Mouse (Mus musculus) bone marrow, adult 2 months (tissue): ENCODE measurements around the gene Slamf9. TPM values are rescaled to one million over a fixed set of nuclear protein-coding genes. Genes with fewer than 3 reads are reported as not detected.

Source experiments
- H3K27ac ChIP-seq: fragments of 200-500 bp; 2 replicates; pipeline ENCODE4 v1.5.1; 2012; ENCODE audit warnings: low read depth, mild to moderate bottlenecking, control low read depth, inconsistent platforms, low read length; ENCODE audit not compliant: control insufficient read depth, poor library complexity, insufficient read depth
- H3K4me1 ChIP-seq: fragments of 200-500 bp; 2 replicates; pipeline ENCODE4 v1.6.1; 2011; ENCODE audit warnings: low read length; ENCODE audit not compliant: control insufficient read depth, insufficient read depth
- H3K4me3 ChIP-seq: fragments of 200-500 bp; replicated peaks from 2 replicates; pipeline ENCODE3; 2011; ENCODE audit warnings: mild to moderate bottlenecking, low read depth, low read length, control low read depth; ENCODE audit not compliant: control insufficient read depth
- CTCF ChIP-seq: fragments of 200-500 bp; IDR thresholded peaks from 2 replicates; pipeline ENCODE4 v1.5.1; 2011; ENCODE audit warnings: low read length, control low read depth; ENCODE audit not compliant: control insufficient read depth, insufficient read depth
- POLR2A ChIP-seq: fragments of 200-500 bp; IDR thresholded peaks from 2 replicates; pipeline ENCODE4 v1.6.1; 2011; ENCODE audit warnings: low read depth, mild to moderate bottlenecking, control low read depth, low read length, borderline replicate concordance; ENCODE audit not compliant: control insufficient read depth
- WGBS: fragments of 180-500 bp; shearing (Covaris S2); methylation state at CpG from one replicate; pipeline ENCODE4 v1.1.7; 2018; 5-methylcytosine and 5-hydroxymethylcytosine counted together
- polyA plus RNA-seq: library from polyadenylated mRNA; stranded (reverse); fragments of >200 nt; gene quantifications from 2 replicates; pipeline ENCODE4 v1.2.4, GENCODE M21; 2011; ENCODE audit warnings: low replicate concordance; ENCODE audit not compliant: missing spikeins, insufficient read depth, insufficient read length

The Slamf9 gene
- polyA plus RNA-seq, 1 experiment: 5.4 TPM

- 66% methylated on average over 2 of the region's 2 CpGs for WGBS
Measured at GRCm38 (mm10) chr1:172452911-172453310, 22.2 kb upstream of the Slamf9 start.

GRCm38 (mm10) chr1:172453810-172454209 lies 21.3 kb upstream of the Slamf9 start:
- TF ChIP-seq CTCF (no peak), POLR2A (no peak)
- 83% methylated on average over 2 of the region's 2 CpGs for WGBS
- no peak overlapping the region for H3K4me3 ChIP-seq
- H3K4me1 ChIP-seq: no peaks in the 10 kb centered on the region; the same call in 1 of the 2 replicates
- H3K27ac ChIP-seq: no peak overlapping the region

More at GRCm38 (mm10) chr1:172452911-172453310, 22.2 kb upstream of the Slamf9 start:
- Histone ChIP-seq H3K4me1 (no peaks in the 10 kb centered on the region; the same call in 1 of the 2 replicates), H3K4me3 (no peak overlapping the region), H3K27ac (no peak overlapping the region)
- TF ChIP-seq POLR2A (no peak), CTCF (no peak)

- Histone ChIP-seq H3K4me1 (no peaks in the 10 kb centered on the region; the same call in 1 of the 2 replicates), H3K4me3 (no peak overlapping the region), H3K27ac (peak overlapping the region; percentile 45; the same call in 1 of the 2 replicates)
- TF ChIP-seq POLR2A (no peak), CTCF (no peak)
- WGBS: 3% methylated on average over 4 of the region's 4 CpGs
Measured at GRCm38 (mm10) chr1:172455416-172455815, 19.7 kb upstream of the Slamf9 start.

- H3K27ac ChIP-seq: peak overlapping the region; percentile 45; the same call in 1 of the 2 replicates
Measured at GRCm38 (mm10) chr1:172456001-172456677, 19.0 kb upstream of the Slamf9 start.

GRCm38 (mm10) chr1:172457196-172457595 lies 18.0 kb upstream of the Slamf9 start:
- Histone ChIP-seq H3K4me1 (no peaks in the 10 kb centered on the region; the same call in 1 of the 2 replicates), H3K27ac (no peak overlapping the region), H3K4me3 (no peak overlapping the region)
- TF ChIP-seq CTCF: no peak
- TF ChIP-seq POLR2A: no peak
- WGBS: 87% methylated on average over 3 of the region's 3 CpGs

More at GRCm38 (mm10) chr1:172456001-172456677, 19.0 kb upstream of the Slamf9 start:
- no peak for TF ChIP-seq POLR2A
- TF ChIP-seq CTCF: no peak
- Histone ChIP-seq H3K4me3 (no peak overlapping the region), H3K4me1 (no peaks in the 10 kb centered on the region; the same call in 1 of the 2 replicates)
- 17% methylated on average over 7 of the region's 7 CpGs for WGBS

- no peak overlapping the region for H3K4me3 ChIP-seq
- 75% methylated on average over 3 of the region's 3 CpGs for WGBS
- H3K4me1 ChIP-seq: no peaks in the 10 kb centered on the region; the same call in 1 of the 2 replicates
- no peak for TF ChIP-seq CTCF
- TF ChIP-seq POLR2A: no peak
- no peak overlapping the region for H3K27ac ChIP-seq
Measured at GRCm38 (mm10) chr1:172458041-172458440, 17.1 kb upstream of the Slamf9 start.

GRCm38 (mm10) chr1:172461602-172462001 lies 13.6 kb upstream of the Slamf9 start:
- Histone ChIP-seq H3K27ac (no peak overlapping the region), H3K4me1 (no peaks in the 10 kb centered on the region), H3K4me3 (no peak overlapping the region)
- 78% methylated on average over 2 of the region's 2 CpGs for WGBS
- no peak for TF ChIP-seq POLR2A
- TF ChIP-seq CTCF: no peak

GRCm38 (mm10) chr1:172462534-172462933 lies 12.6 kb upstream of the Slamf9 start:
- 77% methylated on average over 3 of the region's 3 CpGs for WGBS
- H3K4me1 ChIP-seq: no peaks in the 10 kb centered on the region
- H3K27ac ChIP-seq: no peak overlapping the region
- no peak overlapping the region for H3K4me3 ChIP-seq
- TF ChIP-seq POLR2A (no peak), CTCF (no peak)
